Mouse (Mus musculus): Measurements from ENCODE around the gene Tex45.

- TF ChIP-seq POU5F1 (IDR thresholded peaks at IDR 0.05; ENCODE audit: borderline replicate concordance, low read length): no peak
- TF ChIP-seq CTCF (conservative IDR thresholded peaks at IDR 0.05; ENCODE audit: low read length): no peak
- no peak for TF ChIP-seq NANOG (IDR thresholded peaks at IDR 0.05; ENCODE audit: borderline replicate concordance, low read length)
Observed at GRCm38 (mm10) chr8:3500235-3501090, 29.8 kb downstream of the Tex45 start, which contains the start of gene Mcoln1.

All from E14TG2a.4 (cell line).